Mouse (Mus musculus) liver, embryonic 11.5 days (tissue): ENCODE measurements around the gene Nop10. TPM values are rescaled to one million over a fixed set of nuclear protein-coding genes. Genes with fewer than 3 reads are reported as not detected.
"Not testable (repeated sequence)": the region's sequence is repeated elsewhere in the genome, so short reads cannot be mapped to it uniquely, and the experiment has no call there.

Source experiments
- ATAC-seq: fragments of 200-750 bp; cut with Nextera tagmentation; replicated peaks from 2 replicates; pipeline ENCODE4 v1.8.0; 2017; ENCODE audit warnings: moderate number of reproducible peaks, mild to moderate bottlenecking, moderate TSS enrichment, moderate library complexity; ENCODE audit not compliant: low FRiP score
- DNase-seq: peaks from one replicate; pipeline ENCODE4 v3.0.0-alpha.2; 2017; ENCODE audit warnings: low spot score
- H3K27ac ChIP-seq: fragments of 300-500 bp; sonication (generic); 2 replicates; pipeline ENCODE4 v1.5.1; 2014; ENCODE audit warnings: mild to moderate bottlenecking, low read depth, low read length, control low read depth
- H3K27me3 ChIP-seq: fragments of 300-500 bp; sonication (generic); replicated peaks from 2 replicates; pipeline ENCODE4 v1.6.1; 2014; ENCODE audit warnings: low read length, mixed read lengths; ENCODE audit not compliant: control insufficient read depth, insufficient read depth
- H3K36me3 ChIP-seq: fragments of 300-500 bp; sonication (generic); 2 replicates; pipeline ENCODE4 v1.6.1; 2014; ENCODE audit warnings: mild to moderate bottlenecking, low read length, moderate library complexity, mixed read lengths; ENCODE audit not compliant: control insufficient read depth, insufficient read depth
- H3K4me1 ChIP-seq: fragments of 300-500 bp; sonication (generic); replicated peaks from 2 replicates; pipeline ENCODE4 v1.6.1; 2014; ENCODE audit warnings: low read length, mixed read lengths; ENCODE audit not compliant: control insufficient read depth, insufficient read depth
- H3K4me2 ChIP-seq: fragments of 300-500 bp; sonication (generic); 2 replicates; pipeline ENCODE4 v1.6.1; 2014; ENCODE audit warnings: mild to moderate bottlenecking, control low read depth, moderate library complexity
- H3K4me3 ChIP-seq: fragments of 300-500 bp; sonication (generic); 2 replicates; pipeline ENCODE4 v1.5.1; 2014; ENCODE audit warnings: low read depth, low read length, control low read depth
- H3K9ac ChIP-seq: fragments of 300-500 bp; sonication (generic); 2 replicates; pipeline ENCODE4 v1.6.1; 2014; ENCODE audit warnings: low read depth, low read length, control low read depth
- H3K9me3 ChIP-seq: fragments of 300-500 bp; sonication (generic); 2 replicates; pipeline ENCODE4 v1.6.1; 2016; ENCODE audit warnings: low read length, inconsistent platforms, mixed read lengths; ENCODE audit not compliant: control insufficient read depth
- WGBS: fragments of 180-500 bp; shearing (Covaris S2); extraction: QIAGEN DNeasy Blood & Tissue Kit; methylation state at CpG from one replicate; pipeline ENCODE4 v1.1.7; 2014; 5-methylcytosine and 5-hydroxymethylcytosine counted together
- polyA plus RNA-seq: library from polyadenylated mRNA; unstranded; fragments of >200 nt; fragmentation: Nextera tagmentation; extraction: Ambion mirVana; gene quantifications from 2 replicates; pipeline ENCODE4 v1.2.1, GENCODE M21; 2014

Gene Nop10
- polyA plus RNA-seq, 1 experiment from 2014 or later = 364 TPM

DNA sequence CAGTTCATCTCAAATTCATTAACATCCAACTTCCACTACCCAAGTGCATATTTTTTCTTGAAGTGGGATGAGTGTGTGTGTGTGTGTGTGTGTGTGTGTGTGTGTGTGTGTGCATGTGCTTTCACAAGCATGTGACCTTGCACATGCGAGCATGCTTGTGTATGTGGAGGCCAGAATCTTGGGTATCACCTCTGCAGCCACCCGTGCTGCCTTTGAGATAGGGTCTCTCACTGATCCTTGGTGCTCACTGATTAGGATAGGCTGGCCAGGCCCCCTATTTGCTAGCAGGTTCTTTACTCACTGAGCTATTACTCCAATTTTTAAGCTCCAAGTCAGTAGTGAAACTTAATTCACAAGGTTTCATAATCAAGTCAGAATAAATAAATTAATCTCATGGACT is 11.2 kb downstream of the Nop10 start:
- WGBS = 54% methylated on average over 2 of the region's 2 CpGs
- no peaks in the 10 kb centered on the region for H3K36me3 ChIP-seq
- ATAC-seq = peak; percentile 89
- H3K9ac ChIP-seq = no peak overlapping the region
- H3K27me3 ChIP-seq = no peaks in the 10 kb centered on the region
- peak overlapping the region; percentile 8; the same call in 1 of the 2 replicates for H3K4me2 ChIP-seq
- H3K4me1 ChIP-seq = 0 out of 2 replicates have a peak, but pooled peaks cover 6% of the 10 kb centered on the region
- no peak overlapping the region for H3K27ac ChIP-seq
- no peak for DNase-seq
- no peaks in the 10 kb centered on the region for H3K9me3 ChIP-seq
- H3K4me3 ChIP-seq = no peak overlapping the region

GRCm38 (mm10) chr2:112273474-112273873 is 11.7 kb downstream of the Nop10 start:
- no peak overlapping the region for H3K4me3 ChIP-seq
- H3K27me3 ChIP-seq = no peaks in the 10 kb centered on the region
- no peak overlapping the region; the same call in 1 of the 2 replicates for H3K4me2 ChIP-seq
- ATAC-seq = no peak
- 94% methylated on average over 6 of the region's 6 CpGs for WGBS
- H3K27ac ChIP-seq = no peak overlapping the region
- H3K4me1 ChIP-seq = 0 out of 2 replicates have a peak, but pooled peaks cover 6% of the 10 kb centered on the region
- no peak for DNase-seq
- H3K36me3 ChIP-seq = no peaks in the 10 kb centered on the region
- H3K9me3 ChIP-seq = no peaks in the 10 kb centered on the region
- no peak overlapping the region for H3K9ac ChIP-seq

DNA sequence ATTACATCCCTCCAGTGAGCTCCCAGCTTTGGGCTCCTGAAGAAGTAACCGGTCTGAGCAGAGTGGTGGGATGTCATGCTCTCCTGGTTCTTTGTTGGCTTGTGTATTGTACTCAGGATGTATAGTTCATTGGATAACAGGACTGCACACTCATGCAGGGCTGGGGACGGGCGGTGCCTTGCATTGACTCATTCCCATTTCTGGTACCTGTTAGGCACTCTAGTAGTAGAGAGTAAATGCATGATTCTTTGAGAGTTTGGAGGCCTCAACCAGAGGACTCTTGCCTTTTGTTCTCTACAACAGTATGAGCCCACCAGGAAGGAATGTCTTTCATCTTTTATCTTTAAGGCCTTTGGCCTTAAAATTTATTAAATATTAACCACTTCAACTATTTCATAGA is 15.1 kb downstream of the Nop10 start:
- Histone ChIP-seq H3K27me3 (no peaks in the 10 kb centered on the region), H3K27ac (no peak overlapping the region), H3K4me2 (no peak overlapping the region), H3K36me3 (no peaks in the 10 kb centered on the region), H3K9ac (no peak overlapping the region), H3K4me3 (no peak overlapping the region), H3K9me3 (no peaks in the 10 kb centered on the region), H3K4me1 (peaks cover 2% of the 10 kb centered on the region; the same call in 1 of the 2 replicates)
- no peak for ATAC-seq
- WGBS = 95% methylated on average over 3 of the region's 3 CpGs
- no peak for DNase-seq

DNA sequence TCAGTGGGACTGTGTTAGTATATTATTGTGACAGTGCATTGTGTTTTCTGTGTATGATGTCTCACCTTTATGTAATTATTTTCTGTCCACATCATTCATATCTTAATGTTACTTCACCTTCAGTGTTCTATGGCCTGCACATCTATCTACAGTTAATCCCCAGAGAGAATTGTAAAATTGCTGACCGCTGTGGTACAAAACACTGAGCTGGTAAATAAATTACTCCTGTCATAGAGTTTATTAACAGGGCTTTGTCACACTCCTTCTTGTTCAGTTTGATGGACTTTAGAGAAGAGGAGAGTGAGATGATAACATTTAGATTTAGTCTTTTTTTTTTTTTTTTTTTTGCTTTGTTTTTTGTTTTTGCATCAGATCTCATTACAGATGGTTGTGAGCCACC is 21.1 kb downstream of the Nop10 start:
- no peaks in the 10 kb centered on the region for H3K36me3 ChIP-seq
- WGBS = 85% methylated on average over 1 of the region's 1 CpGs

GRCm38 (mm10) chr2:112284363-112285030 is 22.8 kb downstream of the Nop10 start:
- ATAC-seq (peak; percentile 95), DNase-seq (peak; percentile 59)
- Histone ChIP-seq H3K27ac (peak overlapping the region; percentile 23), H3K4me1 (peaks cover 5% of the 10 kb centered on the region; the same call in 1 of the 2 replicates), H3K4me2 (peak overlapping the region; percentile 84), H3K9me3 (no peaks in the 10 kb centered on the region), H3K27me3 (no peaks in the 10 kb centered on the region), H3K9ac (peak overlapping the region; percentile 77), H3K4me3 (peak overlapping the region; percentile 65), H3K36me3 (no peaks in the 10 kb centered on the region)
- WGBS = 1% methylated on average over 21 of the region's 21 CpGs

More for the DNA sequence above, 21.1 kb downstream of the Nop10 start:
- peaks cover 5% of the 10 kb centered on the region; the same call in 1 of the 2 replicates for H3K4me1 ChIP-seq
- no peaks in the 10 kb centered on the region for H3K27me3 ChIP-seq
- no peak overlapping the region for H3K4me3 ChIP-seq
- no peak for ATAC-seq
- no peak overlapping the region for H3K4me2 ChIP-seq
- no peak overlapping the region for H3K9ac ChIP-seq
- DNase-seq = no peak
- no peaks in the 10 kb centered on the region for H3K9me3 ChIP-seq
- no peak overlapping the region for H3K27ac ChIP-seq

DNA sequence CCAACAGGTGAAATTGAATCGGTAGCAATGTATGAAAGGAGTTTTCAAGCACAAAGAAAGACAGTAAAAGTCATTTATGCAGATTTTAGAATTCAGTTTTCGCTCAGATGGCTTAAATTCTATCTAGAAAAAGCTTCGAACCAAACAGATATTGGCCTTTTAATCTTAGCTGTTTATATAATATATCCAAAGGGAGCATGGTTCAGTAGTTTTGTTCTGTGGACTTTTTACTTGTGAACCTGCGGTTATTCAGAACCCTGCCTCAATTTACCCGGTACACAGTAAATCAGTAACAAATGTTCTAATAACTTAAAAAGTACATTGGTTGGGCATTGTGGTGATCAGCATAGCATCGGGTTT is 23.3 kb downstream of the Nop10 start:
- no peak overlapping the region for H3K27ac ChIP-seq
- DNase-seq (no peak), ATAC-seq (no peak)
- peak overlapping the region; percentile 32; the same call in 1 of the 2 replicates for H3K9ac ChIP-seq
- no peaks in the 10 kb centered on the region for H3K27me3 ChIP-seq
- no peaks in the 10 kb centered on the region for H3K36me3 ChIP-seq
- peaks cover 5% of the 10 kb centered on the region; the same call in 1 of the 2 replicates for H3K4me1 ChIP-seq
- H3K9me3 ChIP-seq = no peaks in the 10 kb centered on the region
- H3K4me3 ChIP-seq = peak overlapping the region; percentile 65
- WGBS = 59% methylated on average over 6 of the region's 6 CpGs
- peak overlapping the region; percentile 84 for H3K4me2 ChIP-seq

DNA sequence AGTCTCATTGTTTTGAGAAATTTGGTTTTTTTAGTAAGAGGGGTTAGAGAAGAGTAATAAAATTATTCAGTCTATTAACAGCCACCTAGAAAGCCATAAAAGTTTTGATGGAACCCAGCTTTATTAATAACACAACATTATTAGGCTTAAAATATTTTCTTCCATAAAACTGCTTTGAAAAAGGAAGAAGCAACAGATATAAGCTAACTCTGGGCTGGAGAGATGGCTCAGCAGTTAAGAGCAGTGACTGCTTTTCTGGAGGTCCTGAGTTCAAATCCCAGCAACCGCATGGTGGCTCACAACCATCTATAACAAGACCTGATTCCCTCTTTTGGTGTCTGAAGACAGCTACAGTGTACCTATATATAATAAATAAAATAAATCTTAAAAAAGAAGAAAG is 24.3 kb downstream of the Nop10 start:
- H3K4me1 ChIP-seq, H3K4me3 ChIP-seq, H3K9ac ChIP-seq, H3K4me2 ChIP-seq, H3K9me3 ChIP-seq, DNase-seq, ATAC-seq, H3K36me3 ChIP-seq, H3K27me3 ChIP-seq, H3K27ac ChIP-seq: not testable (repeated sequence)
- 89% methylated on average over 1 of the region's 1 CpGs for WGBS

- DNase-seq = no peak
- no peak overlapping the region for H3K27ac ChIP-seq
- peaks cover 5% of the 10 kb centered on the region; the same call in 1 of the 2 replicates for H3K4me1 ChIP-seq
- H3K27me3 ChIP-seq = no peaks in the 10 kb centered on the region
- no peak overlapping the region for H3K9ac ChIP-seq
- H3K4me3 ChIP-seq = no peak overlapping the region
- WGBS = 68% methylated on average over 4 of the region's 4 CpGs
- no peak overlapping the region for H3K4me2 ChIP-seq
- no peaks in the 10 kb centered on the region for H3K9me3 ChIP-seq
- no peaks in the 10 kb centered on the region for H3K36me3 ChIP-seq
- no peak for ATAC-seq
Measured at GRCm38 (mm10) chr2:112287059-112287458, 25.3 kb downstream of the Nop10 start.

DNA sequence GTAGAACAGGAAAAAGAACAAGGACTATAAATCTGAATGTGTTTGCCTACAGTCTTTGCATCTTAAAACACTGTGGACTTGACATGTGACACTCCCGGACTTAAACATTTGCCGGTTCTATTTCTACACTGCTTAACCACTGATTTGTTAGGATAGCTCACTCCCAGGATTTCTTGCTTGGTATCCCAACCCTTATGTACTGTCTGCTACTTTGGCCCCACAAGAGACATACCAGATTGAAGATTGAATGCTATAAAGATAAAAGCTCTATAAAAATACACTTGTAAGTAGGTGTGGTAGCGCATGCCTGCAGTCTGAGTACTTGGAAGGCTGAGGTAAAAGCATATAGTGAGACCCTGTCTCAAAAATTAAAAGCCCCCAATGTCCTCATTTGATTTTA is 27.8 kb downstream of the Nop10 start:
- ATAC-seq = no peak
- Histone ChIP-seq H3K4me1 (no peaks in the 10 kb centered on the region), H3K36me3 (no peaks in the 10 kb centered on the region), H3K9ac (no peak overlapping the region), H3K27ac (no peak overlapping the region), H3K4me3 (no peak overlapping the region), H3K9me3 (no peaks in the 10 kb centered on the region), H3K4me2 (no peak overlapping the region), H3K27me3 (no peaks in the 10 kb centered on the region)
- WGBS = 93% methylated on average over 3 of the region's 3 CpGs
- DNase-seq = no peak
